Mouse (Mus musculus) hindlimb bud, embryonic 11.5 days (tissue): ENCODE measurements around the gene Nat10.
A peak's percentile ranks its signal among the peaks of the same experiment; 100 is the strongest.

Experiments used
- DNase-seq: peaks from one replicate; pipeline ENCODE4 v3.0.0-alpha.2; 2012; ENCODE audit warnings: low read depth, low spot score; ENCODE audit errors: extremely low spot score

Nat10 gene

GRCm38 (mm10) chr2:103760906-103761716 lies at the start of gene Nat10:
Gene Nat10, minus strand, starts transcription at chr2:103761270.
- DNase-seq = peak; percentile 96

- no peak for DNase-seq
Observed at GRCm38 (mm10) chr2:103810412-103810811, 49.3 kb upstream of the Nat10 start.

GRCm38 (mm10) chr2:103808466-103808865 lies 47.4 kb upstream of the Nat10 start:
- no peak for DNase-seq

- no peak for DNase-seq
Observed at GRCm38 (mm10) chr2:103803770-103804530, 42.9 kb upstream of the Nat10 start.

GRCm38 (mm10) chr2:103802422-103802821 lies 41.4 kb upstream of the Nat10 start:
- no peak for DNase-seq

- DNase-seq = peak; percentile 86
Observed at GRCm38 (mm10) chr2:103797491-103798009, 36.5 kb upstream of the Nat10 start, which contains the start of gene Caprin1. Gene Caprin1, minus strand, starts transcription at chr2:103797649.

GRCm38 (mm10) chr2:103796861-103797466 lies 35.9 kb upstream of the Nat10 start:
- no peak for DNase-seq

GRCm38 (mm10) chr2:103796211-103796860 lies 35.3 kb upstream of the Nat10 start:
- no peak for DNase-seq

GRCm38 (mm10) chr2:103795843-103796210 lies 34.8 kb upstream of the Nat10 start:
- DNase-seq = no peak

- DNase-seq = no peak
Observed at GRCm38 (mm10) chr2:103792009-103792408, 30.9 kb upstream of the Nat10 start.

GRCm38 (mm10) chr2:103785735-103786134 lies 24.7 kb upstream of the Nat10 start:
- no peak for DNase-seq

GRCm38 (mm10) chr2:103784621-103785020 lies 23.6 kb upstream of the Nat10 start:
- DNase-seq = no peak

GRCm38 (mm10) chr2:103762492-103762891 lies 1.4 kb upstream of the Nat10 start:
- no peak for DNase-seq

GRCm38 (mm10) chr2:103761993-103762392 lies 923 bp upstream of the Nat10 start:
- DNase-seq = no peak

GRCm38 (mm10) chr2:103760421-103760820 lies 649 bp downstream of the Nat10 start:
- no peak for DNase-seq

- no peak for DNase-seq
Observed at GRCm38 (mm10) chr2:103755458-103756085, 5.5 kb downstream of the Nat10 start.

- no peak for DNase-seq
Observed at GRCm38 (mm10) chr2:103754614-103755013, 6.5 kb downstream of the Nat10 start.

GRCm38 (mm10) chr2:103751771-103752170 lies 9.3 kb downstream of the Nat10 start:
- no peak for DNase-seq

- no peak for DNase-seq
Observed at GRCm38 (mm10) chr2:103749091-103749490, 12.0 kb downstream of the Nat10 start.

- no peak for DNase-seq
Observed at GRCm38 (mm10) chr2:103747891-103748290, 13.2 kb downstream of the Nat10 start.
